Mouse (Mus musculus) CD4-positive naive resting alpha-beta T cell, adult 57 days (primary cell): ENCODE measurements around the gene C2cd4d. TPM values are rescaled to one million over a fixed set of nuclear protein-coding genes. Genes with fewer than 3 reads are reported as not detected.

ENCODE experiments used
- total RNA-seq: library from RNA; stranded (reverse); gene quantifications from one replicate; pipeline ENCODE4 v1.2.4, GENCODE M21; 2023

The C2cd4d gene
- total RNA-seq: not detected

GRCm38 (mm10) chr3:94362138-94362537 lies at the start of gene C2cd4d:
C2cd4d (plus strand) TSS chr3:94362438.

GRCm38 (mm10) chr3:94341959-94342422 lies 20.2 kb upstream of the C2cd4d start, which contains the start of gene Them5:
Them5 (plus strand) TSS chr3:94342099.

GRCm38 (mm10) chr3:94372641-94373040 lies 10.4 kb downstream of the C2cd4d start, which contains the start of gene Rorc:
Rorc (plus strand) TSS chr3:94372794.

GRCm38 (mm10) chr3:94398217-94398616 lies 36.0 kb downstream of the C2cd4d start, which contains the start of gene Lingo4:
Lingo4 (plus strand) TSS chr3:94398517.

GRCm38 (mm10) chr3:94413031-94413679 lies 50.9 kb downstream of the C2cd4d start, which contains the start of gene Tdrkh:
Tdrkh (plus strand) TSS chr3:94413273.

Other genes starting within 250 kb of the C2cd4d start
- gene Gm10696, start 184.2 kb upstream of the C2cd4d start, total RNA-seq: not detected
- gene Gm5286, start 165.7 kb upstream of the C2cd4d start, total RNA-seq: not detected
- gene Gm4778, start 98.4 kb upstream of the C2cd4d start, total RNA-seq: not detected
- gene Them4, start 52.3 kb upstream of the C2cd4d start, total RNA-seq: 3.4 TPM
- gene Them5, start 20.3 kb upstream of the C2cd4d start, total RNA-seq: not detected
- 0.50 TPM for gene Rorc, start 10.4 kb downstream of the C2cd4d start, total RNA-seq
- gene Lingo4, start 36.1 kb downstream of the C2cd4d start, total RNA-seq: not detected
- gene Tdrkh, start 50.8 kb downstream of the C2cd4d start, total RNA-seq: 4.4 TPM
- 65.7 TPM for gene Mrpl9, start 80.9 kb downstream of the C2cd4d start, total RNA-seq
- not detected for gene Oaz3, start 81.5 kb downstream of the C2cd4d start, total RNA-seq
- not detected for gene Celf3, start 115.9 kb downstream of the C2cd4d start, total RNA-seq
- gene Riiad1, start 117.9 kb downstream of the C2cd4d start, total RNA-seq: 1.7 TPM
- 32.2 TPM for gene Snx27, start 220.3 kb downstream of the C2cd4d start, total RNA-seq